Mouse (Mus musculus) cortical plate, adult 2 months (tissue): ENCODE measurements around the gene Tsc22d4.

ENCODE experiments used
- CTCF ChIP-seq: fragments of 200-500 bp; IDR thresholded peaks from 2 replicates; pipeline ENCODE4 v1.5.1; 2011; ENCODE audit warnings: mild to moderate bottlenecking, control low read depth, low read length; ENCODE audit not compliant: insufficient read depth; ENCODE audit errors: extremely low read depth
- POLR2A ChIP-seq: fragments of 200-500 bp; IDR thresholded peaks from 2 replicates; pipeline ENCODE4 v1.6.1; 2011; ENCODE audit warnings: mild to moderate bottlenecking, low read length, control low read depth; ENCODE audit not compliant: insufficient read depth; ENCODE audit errors: extremely low read depth

GRCm38 (mm10) chr5:137786109-137786942 lies 40.8 kb downstream of the Tsc22d4 start:
- TF ChIP-seq POLR2A (peak; percentile 94), CTCF (no peak)
